Mouse (Mus musculus) heart, postnatal 0 days (tissue): ENCODE results near the gene Evc. TPM values are rescaled to one million over a fixed set of nuclear protein-coding genes. Genes with fewer than 3 reads are reported as not detected.

Experiments
- ATAC-seq: fragments of 200-750 bp; cut with Nextera tagmentation; 2 replicates; pipeline ENCODE4 v1.8.0; 2017; ENCODE audit warnings: low read depth, moderate number of reproducible peaks, moderate library complexity; ENCODE audit not compliant: insufficient read depth
- DNase-seq: peaks from one replicate; pipeline ENCODE4 v3.0.0-alpha.2; 2016; ENCODE audit warnings: low spot score
- H3K27ac ChIP-seq: fragments of 300-500 bp; sonication (generic); 2 replicates; pipeline ENCODE4 v1.5.1; 2014; ENCODE audit warnings: low read depth, mild to moderate bottlenecking
- H3K27me3 ChIP-seq: fragments of 300-500 bp; sonication (generic); 2 replicates; pipeline ENCODE4 v1.6.1; 2014; ENCODE audit warnings: low read length, mixed read lengths; ENCODE audit not compliant: control insufficient read depth, insufficient read depth
- H3K36me3 ChIP-seq: fragments of 300-500 bp; sonication (generic); replicated peaks from 2 replicates; pipeline ENCODE4 v1.6.1; 2014; ENCODE audit warnings: low read length, mixed read lengths; ENCODE audit not compliant: control insufficient read depth, insufficient read depth
- H3K4me1 ChIP-seq: fragments of 300-500 bp; sonication (generic); 2 replicates; pipeline ENCODE4 v1.6.1; 2014; ENCODE audit warnings: antibody characterized with exemption; ENCODE audit not compliant: control insufficient read depth, insufficient read depth
- H3K4me2 ChIP-seq: fragments of 300-500 bp; sonication (generic); 2 replicates; pipeline ENCODE4 v1.6.1; 2014; ENCODE audit warnings: low read depth, mild to moderate bottlenecking, low read length, moderate library complexity
- H3K4me3 ChIP-seq: fragments of 300-500 bp; sonication (generic); 2 replicates; pipeline ENCODE4 v1.5.1; 2014; ENCODE audit warnings: low read depth, low read length
- H3K9ac ChIP-seq: fragments of 300-500 bp; sonication (generic); replicated peaks from 2 replicates; pipeline ENCODE4 v1.6.1; 2014; ENCODE audit warnings: low read depth, low read length, mixed read lengths
- H3K9me3 ChIP-seq: fragments of 300-500 bp; sonication (generic); replicated peaks from 2 replicates; pipeline ENCODE4 v1.6.1; 2016; ENCODE audit warnings: low read length; ENCODE audit not compliant: control insufficient read depth
- CTCF ChIP-seq: IDR thresholded peaks from 2 replicates; pipeline ENCODE4 v1.5.1; 2016; ENCODE audit warnings: antibody characterized with exemption, control low read depth, low read depth
- EP300 ChIP-seq: IDR thresholded peaks from 2 replicates; pipeline ENCODE4 v1.6.1; 2016; ENCODE audit warnings: antibody characterized with exemption, low read depth
- WGBS: fragments of 180-500 bp; shearing (Covaris S2); extraction: QIAGEN DNeasy Blood & Tissue Kit; methylation state at CpG from one replicate; pipeline ENCODE4 v1.1.7; 2014; 5-methylcytosine and 5-hydroxymethylcytosine counted together
- polyA plus RNA-seq: library from polyadenylated mRNA; unstranded; fragments of >200 nt; fragmentation: Nextera tagmentation; extraction: Ambion mirVana; gene quantifications from 2 replicates; pipeline ENCODE4 v1.2.1, GENCODE M21; 2015
- total RNA-seq: library from RNA; depleted of rRNA; stranded (reverse); fragments of >200 nt; gene quantifications from 2 replicates; pipeline ENCODE4 v1.2.3, GENCODE M21; 2014; ENCODE audit warnings: low replicate concordance

The Evc gene
- total and polyA plus RNA-seq, 2 experiments from 2014 or later: 1.8 to 2.8 TPM

DNA sequence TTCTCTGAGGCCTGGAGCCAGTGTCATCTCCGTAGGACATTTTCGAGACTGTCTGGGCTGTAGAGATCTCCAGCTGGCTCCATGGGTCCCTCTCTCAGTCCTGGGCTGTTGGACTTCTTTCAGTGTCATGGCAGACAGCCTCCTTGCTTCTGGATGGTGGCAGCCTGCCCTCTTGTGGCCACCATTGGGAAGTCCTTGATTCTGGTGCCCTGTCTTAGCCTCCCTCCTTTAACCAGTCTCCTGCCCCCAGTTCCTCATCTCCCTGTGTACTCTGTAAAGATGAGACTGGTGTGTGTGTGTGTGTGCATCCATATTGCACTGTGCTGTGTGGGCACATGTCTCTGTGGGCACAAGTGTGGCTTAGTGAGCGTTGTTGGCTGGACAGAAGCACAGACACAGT, 48.3 kb downstream of the Evc start:
- DNase-seq: peak; percentile 9
- ATAC-seq: peak; percentile 16; the same call in 1 of the 2 replicates

DNA sequence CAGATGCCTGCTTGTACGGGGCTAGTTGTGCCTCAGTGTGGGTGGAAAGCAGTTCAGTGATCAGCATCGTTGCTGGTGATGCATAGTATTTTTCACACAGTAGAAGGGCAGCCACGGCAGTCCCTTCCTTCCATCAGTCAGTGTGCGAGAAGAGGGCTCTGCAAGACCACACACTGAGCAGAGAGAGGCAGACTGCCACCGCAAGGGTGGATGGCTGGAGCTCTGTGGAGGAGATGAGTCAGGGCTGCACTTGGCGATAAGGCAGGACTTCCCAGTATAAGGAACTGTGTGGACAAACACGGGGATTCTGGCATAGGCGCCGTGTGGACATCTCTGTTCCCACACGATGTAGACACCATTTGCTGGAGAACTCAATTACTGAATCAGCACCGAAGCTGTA, 55.7 kb downstream of the Evc start:
- ATAC-seq: no peak
- Histone ChIP-seq H3K4me1 (no peaks in the 10 kb centered on the region), H3K9ac (no peak overlapping the region), H3K27ac (no peak overlapping the region), H3K4me3 (no peak overlapping the region), H3K36me3 (no peaks in the 10 kb centered on the region), H3K9me3 (no peaks in the 10 kb centered on the region), H3K27me3 (no peaks in the 10 kb centered on the region), H3K4me2 (no peak overlapping the region)
- WGBS: 78% methylated on average over 11 of the region's 11 CpGs
- DNase-seq: no peak
- no peak for TF ChIP-seq EP300
- TF ChIP-seq CTCF: no peak

More for the DNA sequence above, 48.3 kb downstream of the Evc start:
- Histone ChIP-seq H3K9ac (no peak overlapping the region), H3K27ac (no peak overlapping the region), H3K9me3 (no peaks in the 10 kb centered on the region), H3K4me3 (no peak overlapping the region), H3K36me3 (no peaks in the 10 kb centered on the region), H3K27me3 (no peaks in the 10 kb centered on the region), H3K4me1 (no peaks in the 10 kb centered on the region), H3K4me2 (no peak overlapping the region)
- WGBS: 64% methylated on average over 3 of the region's 3 CpGs
- TF ChIP-seq EP300 (no peak), CTCF (peak; percentile 70)

DNA sequence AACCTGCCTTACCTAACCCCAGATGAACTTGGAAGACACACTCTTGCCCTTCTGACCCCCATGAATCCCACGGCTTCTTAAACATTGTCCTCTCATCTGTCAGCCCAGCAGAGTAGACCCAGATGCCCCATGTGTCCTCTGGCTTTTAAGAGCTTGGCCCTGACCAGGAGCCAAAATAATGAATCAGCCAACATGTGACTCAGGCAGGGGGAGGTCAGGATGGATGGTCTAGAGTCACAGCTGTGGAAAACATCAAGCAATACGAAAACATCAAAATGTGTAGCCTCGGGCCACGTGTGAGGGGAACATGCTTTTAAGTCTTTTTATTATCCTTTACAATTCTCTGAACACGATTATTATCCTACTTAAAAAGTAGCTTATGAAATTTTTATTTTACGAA, 72.9 kb downstream of the Evc start:
- ATAC-seq (no peak), DNase-seq (no peak)
- H3K4me3 ChIP-seq: no peak overlapping the region
- H3K27me3 ChIP-seq: no peaks in the 10 kb centered on the region
- H3K36me3 ChIP-seq: no peaks in the 10 kb centered on the region
- no peak for TF ChIP-seq CTCF
- TF ChIP-seq EP300: no peak
- H3K9me3 ChIP-seq: no peaks in the 10 kb centered on the region
- no peak overlapping the region for H3K27ac ChIP-seq
- H3K9ac ChIP-seq: no peak overlapping the region
- no peaks in the 10 kb centered on the region for H3K4me1 ChIP-seq
- no peak overlapping the region for H3K4me2 ChIP-seq
- WGBS: 62% methylated on average over 6 of the region's 6 CpGs

DNA sequence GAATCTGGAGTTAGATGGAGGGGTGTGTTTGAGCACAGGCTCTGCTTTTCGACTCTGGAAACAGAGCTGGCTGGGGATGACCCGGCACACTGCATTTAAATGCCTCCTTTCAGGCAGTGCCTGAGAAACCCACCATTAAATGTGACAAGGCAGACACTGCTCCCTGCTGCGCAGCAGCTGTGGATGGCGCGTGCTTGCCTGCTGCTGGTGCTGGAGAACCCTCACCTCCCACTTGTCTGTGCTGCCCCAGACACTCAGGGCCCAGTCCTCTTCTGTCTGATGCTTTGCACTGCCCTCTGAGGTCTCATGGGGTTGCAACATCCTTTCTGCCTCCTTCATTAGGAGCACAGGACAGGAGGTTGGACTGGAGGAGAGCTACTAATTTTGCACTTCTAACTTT, 75.0 kb downstream of the Evc start:
- DNase-seq (no peak), ATAC-seq (no peak)
- Histone ChIP-seq H3K36me3 (no peaks in the 10 kb centered on the region), H3K4me1 (no peaks in the 10 kb centered on the region), H3K4me2 (no peak overlapping the region), H3K9ac (no peak overlapping the region), H3K27me3 (no peaks in the 10 kb centered on the region), H3K4me3 (no peak overlapping the region), H3K9me3 (no peaks in the 10 kb centered on the region), H3K27ac (no peak overlapping the region)
- TF ChIP-seq CTCF (no peak), EP300 (no peak)
- WGBS: 62% methylated on average over 5 of the region's 5 CpGs

DNA sequence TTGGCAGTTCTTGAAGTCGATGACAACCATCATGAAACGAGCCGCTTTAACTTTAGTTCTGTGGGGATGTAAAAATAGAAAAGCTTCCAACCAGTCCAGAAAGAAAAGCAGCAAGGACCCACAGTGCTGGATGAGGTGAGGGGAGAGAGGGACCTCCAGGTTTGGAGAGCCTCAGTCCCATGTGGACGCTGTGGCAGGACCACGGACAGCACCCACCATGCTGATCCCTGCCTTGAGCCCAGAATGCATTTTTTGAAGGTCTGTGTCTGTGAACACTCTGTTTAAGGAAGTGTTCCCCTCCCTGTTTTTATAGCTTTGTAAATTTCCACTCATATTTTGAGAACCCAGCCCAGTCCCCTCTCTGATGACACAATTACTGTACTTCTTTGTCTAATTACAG, 79.5 kb downstream of the Evc start:
- DNase-seq: peak; percentile 26

DNA sequence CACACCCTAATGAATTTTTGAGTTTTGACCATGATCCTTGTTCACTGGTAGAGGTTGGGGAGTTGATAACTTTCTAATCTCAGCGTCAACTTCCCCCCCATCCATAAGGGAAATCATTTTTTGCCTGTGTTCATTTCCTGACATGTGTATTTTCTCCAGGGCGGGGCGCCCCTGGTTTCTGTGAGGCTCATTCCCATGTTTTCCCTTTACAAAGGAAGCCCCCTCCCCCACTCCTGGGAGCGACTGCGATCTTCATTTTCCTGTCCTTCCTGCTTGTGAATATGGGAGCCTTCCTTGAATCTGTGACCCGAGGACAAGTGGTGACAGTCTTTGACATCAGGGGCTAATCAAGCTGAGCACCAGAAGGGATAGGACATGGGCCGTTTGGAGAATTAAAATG, 79.9 kb downstream of the Evc start:
- Histone ChIP-seq H3K27ac (no peak overlapping the region), H3K36me3 (no peaks in the 10 kb centered on the region), H3K4me2 (no peak overlapping the region), H3K4me3 (no peak overlapping the region), H3K9me3 (no peaks in the 10 kb centered on the region), H3K27me3 (no peaks in the 10 kb centered on the region), H3K4me1 (no peaks in the 10 kb centered on the region), H3K9ac (no peak overlapping the region)
- TF ChIP-seq EP300: no peak
- TF ChIP-seq CTCF: no peak
- DNase-seq (no peak), ATAC-seq (no peak)
- 40% methylated on average over 7 of the region's 7 CpGs for WGBS

More for the DNA sequence above, 79.5 kb downstream of the Evc start:
- no peak overlapping the region for H3K9ac ChIP-seq
- no peak overlapping the region for H3K4me3 ChIP-seq
- 32% methylated on average over 5 of the region's 5 CpGs for WGBS
- no peaks in the 10 kb centered on the region for H3K27me3 ChIP-seq
- no peaks in the 10 kb centered on the region for H3K4me1 ChIP-seq
- no peak for ATAC-seq
- no peaks in the 10 kb centered on the region for H3K9me3 ChIP-seq
- TF ChIP-seq EP300 (no peak), CTCF (no peak)
- no peak overlapping the region for H3K4me2 ChIP-seq
- no peak overlapping the region for H3K27ac ChIP-seq
- no peaks in the 10 kb centered on the region for H3K36me3 ChIP-seq
